Mouse (Mus musculus) ovary, postnatal 10 days (tissue): ENCODE measurements around the gene Entpd2.

Experiments used
- DNase-seq: peaks from one replicate; pipeline ENCODE4 v3.0.0; 2022; ENCODE audit warnings: low spot score

Entpd2 gene

GRCm38 (mm10) chr2:25429435-25430180 is 33.9 kb downstream of the Entpd2 start:
- no peak for DNase-seq

- DNase-seq, result no peak
Measured at GRCm38 (mm10) chr2:25430395-25431233, 34.9 kb downstream of the Entpd2 start.

GRCm38 (mm10) chr2:25431308-25431855 is 35.7 kb downstream of the Entpd2 start:
- DNase-seq, result no peak

GRCm38 (mm10) chr2:25432326-25433098 is 36.8 kb downstream of the Entpd2 start:
- DNase-seq, result no peak

- DNase-seq, result no peak
Measured at GRCm38 (mm10) chr2:25433101-25433500, 37.4 kb downstream of the Entpd2 start.

- no peak for DNase-seq
Measured at GRCm38 (mm10) chr2:25434292-25434691, 38.6 kb downstream of the Entpd2 start.

- no peak for DNase-seq
Measured at GRCm38 (mm10) chr2:25436286-25436820, 40.7 kb downstream of the Entpd2 start.

GRCm38 (mm10) chr2:25441067-25441466 is 45.4 kb downstream of the Entpd2 start:
- DNase-seq, result no peak

- DNase-seq, result no peak
Measured at GRCm38 (mm10) chr2:25442682-25443081, 47.0 kb downstream of the Entpd2 start.
